ENCODE assay signal across 23 mouse cellular contexts in genomic region chr12:113277741-113278140, GRCm38 (mm10).
"Had no signal": no experiment of that assay in that cellular context is flagged by ENCODE, and none has a peak within 500 bp of the region (broad histone marks: within the 10 kb centered on the region; RNA-seq: fewer than 3 reads in every experiment).

No protein-coding gene starts in this region.

- H3K27me3 ChIP-seq: heart, embryonic 12.5 days; hindbrain, embryonic 13.5 days; hindbrain, embryonic 15.5 days; kidney, embryonic 15.5 days; limb, embryonic 12.5 days had no signal

- DNase-seq: gastrocnemius, adult 2 months; gastrocnemius, postnatal 10 days; gastrocnemius, postnatal 25 days; heart, adult 11 months; heart, postnatal 10 days; heart, postnatal 4 days; kidney, adult 11 months; kidney, adult 2 months; kidney, adult 9 months; kidney, postnatal 14 days; kidney, postnatal 36 days; layer of hippocampus, adult 9-11 months; layer of hippocampus, postnatal 36 days; left cerebral cortex, postnatal 4 days; liver had no signal

- H3K4me3 ChIP-seq: gastrocnemius, adult 2 months; heart, embryonic 10.5 days; heart, embryonic 12.5 days; hindbrain, embryonic 13.5 days; hindbrain, embryonic 15.5 days; kidney, embryonic 15.5 days; limb, embryonic 12.5 days had no signal

- ATAC-seq: hindbrain, postnatal 0 days; intestine, embryonic 16.5 days had no signal

- H3K9me3 ChIP-seq: heart, embryonic 10.5 days; heart, embryonic 12.5 days; hindbrain, embryonic 13.5 days; hindbrain, embryonic 15.5 days; kidney, embryonic 15.5 days; limb, embryonic 12.5 days had no signal

- H3K36me3 ChIP-seq: heart, embryonic 10.5 days; heart, embryonic 12.5 days; hindbrain, embryonic 13.5 days; hindbrain, embryonic 15.5 days; kidney, embryonic 15.5 days; limb, embryonic 12.5 days had no signal

- H3K4me1 ChIP-seq: heart, embryonic 10.5 days; heart, embryonic 12.5 days; hindbrain, embryonic 13.5 days; hindbrain, embryonic 15.5 days; kidney, embryonic 15.5 days; limb, embryonic 12.5 days had no signal
